Mouse (Mus musculus) heart, postnatal 36 days (tissue): ENCODE data around the gene Washc4. TPM values are rescaled to one million over a fixed set of nuclear protein-coding genes. Genes with fewer than 3 reads are reported as not detected.
A peak's percentile ranks its signal among the peaks of the same experiment; 100 is the strongest.

Source experiments
- DNase-seq, 2 experiments: peaks; one replicate each; pipeline ENCODE4 v3.0.0; 2021 to 2022
- intact Hi-C: fragments of 180-260 bp; cut with DNase I; formaldehyde crosslinking; loops from one replicate; pipeline ENCODE4 v1.15.1; 2025
- total RNA-seq, 2 experiments: library from RNA; stranded (reverse); gene quantifications; 2 replicates each; pipeline ENCODE4 v1.2.3; 2021

The Washc4 gene
- total RNA-seq, 2 experiments from 2014 or later = 13.8 to 14.1 TPM

- DNase-seq = no peak
- intact Hi-C loops = loop anchor here (5.0 kb wide), 1 partner anchor 35 kb away; no protein-coding TSS in a partner anchor
Measured at GRCm38 (mm10) chr10:83592616-83593015, 49.1 kb downstream of the Washc4 start.

GRCm38 (mm10) chr10:83594526-83594925 lies 51.0 kb downstream of the Washc4 start:
- DNase-seq = no peak
- intact Hi-C loops = loop anchor here (5.0 kb wide), 1 partner anchor 37 kb away; no protein-coding TSS in a partner anchor

- peak; percentile 29 to 37 for DNase-seq
- intact Hi-C loops = loop anchor here (5.0 kb wide), 1 partner anchor 177 kb away; no protein-coding TSS in a partner anchor
Measured at GRCm38 (mm10) chr10:83600650-83601049, 57.1 kb downstream of the Washc4 start.

- no peak for DNase-seq
- intact Hi-C loops = loop anchor here (5.0 kb wide), 1 partner anchor 173 kb away; no protein-coding TSS in a partner anchor
Measured at GRCm38 (mm10) chr10:83603956-83604564, 60.5 kb downstream of the Washc4 start.

GRCm38 (mm10) chr10:83605637-83606183 lies 62.2 kb downstream of the Washc4 start:
- intact Hi-C loops = no loop called here
- DNase-seq = no peak

GRCm38 (mm10) chr10:83607111-83607510 lies 63.6 kb downstream of the Washc4 start:
- no peak for DNase-seq

GRCm38 (mm10) chr10:83608596-83608995 lies 65.0 kb downstream of the Washc4 start:
- no peak for DNase-seq
- intact Hi-C loops = no loop called here

More at GRCm38 (mm10) chr10:83607111-83607510, 63.6 kb downstream of the Washc4 start:
- intact Hi-C loops = no loop called here

GRCm38 (mm10) chr10:83610518-83610917 lies 67.0 kb downstream of the Washc4 start:
- intact Hi-C loops = no loop called here

GRCm38 (mm10) chr10:83611863-83612262 lies 68.3 kb downstream of the Washc4 start:
- no peak for DNase-seq
- intact Hi-C loops = no loop called here

More at GRCm38 (mm10) chr10:83610518-83610917, 67.0 kb downstream of the Washc4 start:
- DNase-seq = no peak

GRCm38 (mm10) chr10:83612648-83613215 lies 69.2 kb downstream of the Washc4 start:
- intact Hi-C loops = no loop called here
- DNase-seq = no peak

- DNase-seq = peak in 1 of 2 experiments; percentile 50
- intact Hi-C loops = no loop called here
Measured at GRCm38 (mm10) chr10:83617366-83617765, 73.8 kb downstream of the Washc4 start.

- intact Hi-C loops = no loop called here
- no peak for DNase-seq
Measured at GRCm38 (mm10) chr10:83618819-83619440, 75.4 kb downstream of the Washc4 start.

- intact Hi-C loops = no loop called here
- no peak for DNase-seq
Measured at GRCm38 (mm10) chr10:83620350-83621055, 77.0 kb downstream of the Washc4 start.

GRCm38 (mm10) chr10:83624065-83624464 lies 80.5 kb downstream of the Washc4 start:
- no peak for DNase-seq
- intact Hi-C loops = no loop called here

- intact Hi-C loops = no loop called here
- peak in 1 of 2 experiments; percentile 44 for DNase-seq
Measured at GRCm38 (mm10) chr10:83624841-83625240, 81.3 kb downstream of the Washc4 start.

- intact Hi-C loops = no loop called here
Measured at GRCm38 (mm10) chr10:83627113-83627687, 83.6 kb downstream of the Washc4 start.

GRCm38 (mm10) chr10:83628241-83628640 lies 84.7 kb downstream of the Washc4 start:
- DNase-seq = no peak
- intact Hi-C loops = no loop called here

More at GRCm38 (mm10) chr10:83627113-83627687, 83.6 kb downstream of the Washc4 start:
- DNase-seq = no peak

- DNase-seq = no peak
Measured at GRCm38 (mm10) chr10:83629190-83629781, 85.7 kb downstream of the Washc4 start.

GRCm38 (mm10) chr10:83629878-83630277 lies 86.3 kb downstream of the Washc4 start:
- DNase-seq = no peak
- intact Hi-C loops = no loop called here

More at GRCm38 (mm10) chr10:83629190-83629781, 85.7 kb downstream of the Washc4 start:
- intact Hi-C loops = no loop called here

GRCm38 (mm10) chr10:83630899-83631298 lies 87.3 kb downstream of the Washc4 start:
- intact Hi-C loops = no loop called here
- peak in 1 of 2 experiments; percentile 31 for DNase-seq
